Mouse (Mus musculus) erythroblast, embryonic 14.5 days (primary cell): ENCODE measurements around the gene Dlgap1.

Experiments used
- GATA1 ChIP-seq: IDR thresholded peaks from 2 replicates; pipeline ENCODE4 v1.6.1; 2012; ENCODE audit warnings: low read length, inconsistent platforms, mixed read lengths
- TAL1 ChIP-seq: IDR thresholded peaks from 3 replicates; pipeline ENCODE4 v1.6.1; 2012; ENCODE audit warnings: low read length, inconsistent platforms, mixed read lengths

DNA sequence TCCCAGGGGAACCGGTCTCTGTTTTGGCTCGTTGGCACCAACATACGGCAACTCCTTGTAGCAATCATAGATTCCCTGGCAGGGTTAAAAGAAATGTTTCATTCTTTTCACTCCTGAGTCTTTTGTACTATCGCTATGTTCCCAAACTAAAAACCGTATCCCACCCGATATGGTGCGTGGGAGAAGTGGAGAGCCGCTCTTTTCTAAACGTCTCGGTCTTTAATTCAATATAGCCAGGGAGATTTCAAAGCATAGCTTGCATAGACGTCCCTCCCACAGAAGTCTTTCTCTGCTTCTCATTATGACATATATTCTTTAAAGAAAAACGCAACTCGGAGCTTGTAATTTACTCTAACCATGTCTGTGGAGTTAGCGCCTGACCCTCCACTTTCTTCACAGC lies 833.1 kb downstream of the Dlgap1 start:
- no peak for TF ChIP-seq TAL1
- TF ChIP-seq GATA1 = no peak
